Mouse (Mus musculus): ENCODE data around the gene Mum1l1.
"Not testable (repeated sequence)": the region's sequence is repeated elsewhere in the genome, so short reads cannot be mapped to it uniquely, and the experiment has no call there.

The Mum1l1 gene

GRCm38 (mm10) chrX:139209829-139210225, at the start of gene Mum1l1:
Mum1l1 (plus strand) TSS chrX:139210042.
- peak in 1 of 2 experiments; percentile 3 for DNase-seq (ENCODE audit: low spot score in 2 of 2)

DNA sequence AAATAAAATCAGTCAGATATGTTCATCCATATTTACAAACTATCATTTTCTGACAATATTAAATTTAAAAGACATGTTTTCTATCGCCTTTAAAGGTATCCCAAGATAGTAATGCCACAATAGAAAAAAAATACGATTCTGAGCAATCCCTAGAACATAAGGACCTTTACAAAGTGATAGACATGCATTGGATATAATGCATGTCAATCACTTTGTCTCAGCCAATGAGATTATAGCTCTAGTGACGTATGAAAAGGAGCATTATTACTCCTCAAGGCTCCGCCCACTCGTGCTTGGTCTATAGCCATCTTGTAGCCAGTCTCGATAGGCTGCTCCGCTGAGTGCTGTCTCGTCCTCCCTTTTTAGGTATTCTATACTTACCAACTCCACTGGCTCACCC, 30.9 kb upstream of the Mum1l1 start, which contains the start of gene 4933428M09Rik:
4933428M09Rik (plus strand) TSS at position 301 of the 400 bp plus-strand sequence.
- no peak for DNase-seq (ENCODE audit: low spot score in 2 of 2)

GRCm38 (mm10) chrX:139191506-139191905, 18.3 kb upstream of the Mum1l1 start:
- not testable (repeated sequence) for DNase-seq (ENCODE audit: low spot score in 2 of 2)

DNA sequence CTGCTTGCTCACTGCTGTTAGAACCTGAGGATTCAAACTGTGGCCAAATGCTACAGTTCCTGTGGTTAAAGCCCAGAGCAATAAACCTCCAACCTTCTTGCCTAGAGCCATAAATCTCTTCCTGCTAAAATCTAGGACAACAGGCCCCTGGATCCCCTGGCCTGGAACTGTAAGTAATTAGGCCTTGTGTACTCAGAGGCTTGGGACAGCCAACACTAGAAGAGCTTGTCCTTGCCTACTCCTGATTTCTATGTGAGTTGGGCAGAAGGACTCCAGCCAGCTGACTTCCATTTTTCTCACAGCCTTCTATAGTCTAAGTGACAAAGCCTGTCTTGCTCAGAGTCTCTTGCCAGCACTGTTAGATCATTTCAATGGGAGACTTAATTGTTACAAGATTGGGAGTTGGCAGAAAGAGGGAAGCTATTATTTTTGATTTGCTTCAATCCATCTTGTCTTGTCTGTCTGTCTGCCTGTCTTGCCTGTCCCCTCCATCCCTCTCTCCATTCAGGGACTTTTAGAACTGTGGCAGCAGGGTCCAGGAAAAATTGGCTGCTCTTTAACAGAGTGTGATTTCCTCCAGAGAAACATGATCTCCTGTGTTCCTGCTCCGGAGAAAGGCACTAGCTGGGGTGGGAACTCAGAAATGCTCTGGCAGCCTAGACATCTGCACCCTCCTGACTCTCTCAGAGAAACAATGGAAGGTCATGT, 15.1 kb upstream of the Mum1l1 start:
- DNase-seq (ENCODE audit: low spot score in 2 of 2), result no peak

DNA sequence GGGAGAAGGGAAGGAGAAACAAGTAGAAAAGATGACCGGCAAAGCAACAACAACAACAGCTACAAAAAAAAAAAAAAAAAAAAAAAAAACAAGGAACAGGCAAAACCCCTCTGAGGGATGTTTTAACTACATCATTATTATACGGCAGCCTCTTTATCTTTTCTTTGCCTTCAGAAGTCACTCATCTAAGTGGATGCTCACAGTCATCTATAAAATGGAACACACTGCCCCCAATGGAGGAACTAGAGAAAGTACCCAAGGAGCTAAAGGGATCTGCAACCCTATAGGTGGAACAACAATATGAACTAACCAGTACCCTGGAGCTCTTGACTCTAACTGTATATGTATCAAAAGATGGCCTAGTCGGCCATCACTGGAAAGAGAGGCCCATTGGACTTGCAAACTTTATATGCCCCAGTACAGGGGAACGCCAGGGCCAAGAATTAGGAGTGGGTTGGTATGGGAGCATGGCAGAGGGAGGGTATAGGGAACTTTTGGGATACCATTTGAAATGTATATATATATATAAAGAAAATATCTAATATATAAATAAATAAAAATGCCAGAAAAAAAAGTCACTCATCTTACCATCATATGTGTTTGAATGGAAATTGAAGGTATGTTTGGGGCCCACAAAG, 532 bp upstream of the Mum1l1 start:
- not testable (repeated sequence) for DNase-seq (ENCODE audit: low spot score in 2 of 2)

DNA sequence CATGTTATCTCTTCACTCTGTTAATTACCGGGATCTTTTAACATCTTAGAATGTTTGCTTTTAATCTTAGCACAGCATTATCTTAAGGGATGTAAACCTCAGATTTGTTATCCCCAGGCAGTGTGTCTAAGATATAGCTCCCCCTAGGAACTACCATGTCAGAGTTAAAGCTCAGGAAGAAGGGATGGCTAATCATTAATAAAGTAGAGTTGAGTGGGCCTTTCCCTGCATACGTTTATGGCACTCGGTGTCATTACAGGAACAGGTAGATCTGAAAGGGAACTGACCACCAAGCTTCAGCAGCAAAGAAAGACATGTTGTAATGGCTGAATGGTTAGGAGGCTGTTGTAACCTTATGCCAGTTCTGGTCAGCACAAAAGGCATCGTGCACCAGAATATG, 4.9 kb downstream of the Mum1l1 start:
- DNase-seq (ENCODE audit: low spot score in 2 of 2), result no peak

DNA sequence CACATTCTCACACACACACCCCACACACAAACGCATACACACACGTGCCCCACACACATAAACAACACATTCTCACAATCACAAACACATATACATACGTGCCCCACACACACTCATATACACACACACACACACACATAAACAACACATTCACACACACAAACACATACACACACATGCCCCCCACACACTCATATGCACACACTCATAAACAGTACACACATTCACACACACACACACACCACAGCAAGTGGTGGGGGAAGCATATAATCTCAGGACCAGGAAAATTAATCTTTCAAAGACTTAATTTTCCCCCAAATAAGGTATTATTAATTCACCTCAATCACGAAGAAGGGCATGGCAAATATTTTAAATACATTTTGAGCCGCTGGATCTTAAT, 6.6 kb downstream of the Mum1l1 start:
- DNase-seq (ENCODE audit: low spot score in 2 of 2), result no peak

DNA sequence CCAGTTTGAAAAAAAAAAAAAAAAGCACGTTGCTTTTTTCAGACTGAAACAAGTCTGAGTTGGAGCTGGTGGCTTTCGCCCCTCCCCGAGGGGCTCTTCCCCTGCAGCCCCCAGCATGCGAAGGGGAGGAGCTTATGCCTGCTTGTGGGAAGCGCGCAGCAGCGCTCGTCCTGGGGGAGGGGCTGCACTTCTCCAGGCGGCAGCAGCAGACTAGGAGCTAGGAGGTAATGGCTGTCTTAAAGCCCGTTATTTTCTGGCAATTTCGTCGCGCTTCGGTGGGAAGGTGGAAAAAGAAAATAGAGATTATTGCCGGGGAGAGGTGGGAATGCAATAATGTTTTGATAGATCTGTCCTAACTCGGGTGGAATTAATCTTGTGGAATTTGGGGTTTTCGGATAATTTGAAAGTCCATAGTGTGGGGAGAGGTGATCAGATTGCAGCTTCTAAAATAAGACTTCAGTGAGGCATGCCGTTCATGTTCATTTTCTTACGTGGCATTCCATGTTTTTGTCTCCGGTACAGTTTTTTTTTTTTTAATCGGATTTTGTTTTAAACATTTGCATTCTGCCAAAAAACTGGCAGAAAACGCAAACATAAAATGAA, 7.2 kb downstream of the Mum1l1 start:
- peak; percentile 9 to 18 for DNase-seq (ENCODE audit: low spot score in 2 of 2)

- DNase-seq (ENCODE audit: low spot score in 2 of 2), result no peak
These were observed 7.9 kb downstream of the Mum1l1 start for GRCm38 (mm10) chrX:139217776-139218175.

DNA sequence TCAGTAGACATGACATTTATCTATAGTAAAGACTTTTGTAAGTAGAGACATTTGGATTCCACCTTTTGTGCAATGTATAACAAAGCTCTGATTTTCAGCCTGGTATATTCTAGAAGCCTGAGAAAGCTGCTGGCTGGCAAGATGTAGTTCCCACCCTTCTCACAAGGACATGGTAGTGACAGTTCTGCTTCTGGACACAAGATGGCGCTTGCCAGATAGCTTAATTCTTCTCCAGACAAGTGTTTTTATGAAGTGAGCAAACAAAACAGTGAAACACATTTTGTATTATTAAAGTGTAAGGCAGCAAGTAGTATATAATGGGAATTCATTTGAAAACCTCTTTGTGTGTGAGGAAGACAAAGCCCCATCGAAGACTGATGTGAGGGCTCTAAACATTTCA, 9.2 kb downstream of the Mum1l1 start:
- DNase-seq (ENCODE audit: low spot score in 2 of 2), result peak in 1 of 2 experiments; percentile 20

GRCm38 (mm10) chrX:139220830-139221229, 11.0 kb downstream of the Mum1l1 start:
- DNase-seq (ENCODE audit: low spot score in 2 of 2), result no peak

DNA sequence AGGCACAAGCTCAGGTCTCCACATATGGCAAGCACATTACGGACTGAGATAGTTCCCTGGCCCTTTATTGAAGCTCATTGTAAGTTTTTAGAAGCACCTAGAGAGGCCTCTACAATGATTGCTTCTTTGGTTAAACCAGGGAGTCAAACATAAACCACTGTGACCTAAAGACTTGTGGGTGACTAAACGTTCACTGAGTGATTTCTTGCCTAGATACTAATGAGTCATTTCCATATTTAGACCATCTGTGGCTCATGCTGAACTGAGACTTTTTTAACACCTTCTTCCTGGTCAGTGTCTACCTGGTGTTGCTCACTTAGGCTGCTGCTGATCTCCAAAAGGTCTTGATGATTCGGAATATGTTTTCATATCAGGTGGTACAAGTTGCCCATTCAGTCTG, 12.1 kb downstream of the Mum1l1 start:
- no peak for DNase-seq (ENCODE audit: low spot score in 2 of 2)

DNA sequence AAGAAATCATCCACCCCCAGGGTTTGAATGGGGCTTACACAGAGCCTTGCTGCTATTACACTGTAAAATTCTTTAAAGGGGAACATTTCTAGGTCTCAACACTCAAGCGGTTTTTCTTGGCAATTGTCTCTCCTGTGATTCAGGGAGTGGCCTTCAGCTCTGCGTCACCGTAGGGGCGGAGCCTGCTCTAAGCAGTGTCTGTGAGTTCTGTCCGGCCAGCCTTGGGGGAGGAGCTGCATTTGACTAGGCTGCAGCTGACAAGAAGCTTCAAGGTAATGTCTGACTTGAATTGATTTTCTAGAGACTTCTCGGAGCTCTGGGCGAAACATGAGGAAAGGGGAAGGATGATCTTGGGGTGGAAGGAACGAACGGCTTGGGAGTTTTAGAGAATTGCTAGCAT, 21.3 kb downstream of the Mum1l1 start:
- peak in 1 of 2 experiments; percentile 4 for DNase-seq (ENCODE audit: low spot score in 2 of 2)

GRCm38 (mm10) chrX:139247294-139247693, 37.5 kb downstream of the Mum1l1 start:
- no peak for DNase-seq (ENCODE audit: low spot score in 2 of 2)

DNA sequence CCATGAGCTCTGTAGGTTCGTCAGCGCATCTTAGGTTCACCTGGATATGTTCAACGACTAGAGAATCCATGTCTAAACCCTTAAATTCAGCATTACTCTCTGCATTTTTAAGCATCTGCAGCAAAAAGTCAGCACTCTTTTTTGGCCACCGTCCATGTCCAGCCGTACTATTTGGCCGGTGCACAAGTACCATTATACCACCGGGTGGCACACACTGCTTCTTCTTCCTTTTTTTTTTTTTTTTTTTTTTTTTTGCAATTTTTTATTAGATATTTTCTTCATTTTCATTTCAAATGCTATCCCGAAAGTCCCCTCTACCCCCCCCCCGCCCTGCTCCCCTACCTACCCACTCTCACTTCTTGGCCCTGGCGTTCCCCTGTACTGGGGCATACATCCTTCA, 47.2 kb downstream of the Mum1l1 start:
- DNase-seq (ENCODE audit: low spot score in 2 of 2), result no peak

GRCm38 (mm10) chrX:139281966-139282365, 72.1 kb downstream of the Mum1l1 start:
- no peak for DNase-seq (ENCODE audit: low spot score in 2 of 2)
